Mouse (Mus musculus) embryo, embryonic 10.5 days (tissue): ENCODE results near the gene Osbpl2.

Experiments used
- DNase-seq: peaks from one replicate; pipeline ENCODE4 v3.0.0-alpha.2; 2015; ENCODE audit warnings: low spot score

The Osbpl2 gene

DNA sequence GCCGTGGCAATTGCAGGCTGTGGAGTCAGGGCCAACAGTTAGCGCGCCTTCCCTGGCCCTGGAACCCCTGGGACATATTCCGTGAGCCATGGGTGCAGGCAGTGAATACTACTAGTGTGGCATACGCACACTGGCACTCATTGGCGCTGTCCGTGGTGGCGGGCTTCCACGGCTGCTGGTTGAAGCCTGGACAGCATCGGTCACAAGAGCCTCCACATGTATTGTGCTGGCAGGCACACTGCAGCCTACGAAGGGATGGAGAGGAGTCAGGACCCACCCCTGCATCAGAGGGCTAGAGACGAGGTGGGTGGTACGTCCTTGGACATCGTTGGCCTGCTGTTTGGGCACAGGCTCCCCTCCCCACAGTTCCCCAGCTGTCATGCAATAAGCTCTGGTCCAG, 83.2 kb downstream of the Osbpl2 start:
- DNase-seq: no peak

DNA sequence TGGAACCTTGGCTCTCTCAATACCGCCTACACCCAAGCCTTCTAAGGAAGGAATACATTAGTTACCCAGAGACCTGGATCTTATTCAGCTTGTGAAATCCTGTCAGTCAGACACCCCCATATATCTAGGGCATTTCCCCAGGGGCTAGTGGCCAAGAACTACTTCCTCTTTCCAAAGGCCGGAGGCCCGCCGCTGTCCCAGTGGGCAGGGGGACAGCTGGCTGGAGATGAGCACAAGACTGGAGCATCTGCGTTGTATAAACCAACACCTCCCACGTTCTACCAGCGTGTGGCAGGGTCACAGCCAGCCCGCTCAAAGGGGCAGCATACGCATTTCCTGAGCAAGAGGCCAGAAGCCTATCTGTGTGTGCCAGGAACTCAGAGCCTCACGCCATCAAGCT, 83.7 kb downstream of the Osbpl2 start:
- DNase-seq: no peak

DNA sequence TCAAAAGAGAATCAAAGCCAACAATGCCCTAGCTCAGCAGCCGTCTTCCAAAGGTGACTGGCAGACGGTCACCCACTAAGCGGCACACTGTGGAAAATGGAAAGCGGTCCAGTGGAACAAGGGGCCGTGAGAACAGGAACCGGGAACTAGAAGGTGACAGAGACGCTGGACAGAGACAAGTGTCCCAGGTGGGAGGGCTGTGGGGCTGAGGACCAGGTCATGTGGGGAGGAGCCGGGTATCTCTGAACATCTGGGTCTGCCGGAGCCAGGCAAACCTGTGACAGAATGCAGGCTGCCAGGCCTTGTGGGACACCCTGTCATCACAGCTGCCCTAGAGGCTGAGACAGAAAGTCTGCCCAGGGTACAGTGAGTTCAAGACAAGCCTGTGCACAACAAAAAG, 85.4 kb downstream of the Osbpl2 start:
- no peak for DNase-seq

DNA sequence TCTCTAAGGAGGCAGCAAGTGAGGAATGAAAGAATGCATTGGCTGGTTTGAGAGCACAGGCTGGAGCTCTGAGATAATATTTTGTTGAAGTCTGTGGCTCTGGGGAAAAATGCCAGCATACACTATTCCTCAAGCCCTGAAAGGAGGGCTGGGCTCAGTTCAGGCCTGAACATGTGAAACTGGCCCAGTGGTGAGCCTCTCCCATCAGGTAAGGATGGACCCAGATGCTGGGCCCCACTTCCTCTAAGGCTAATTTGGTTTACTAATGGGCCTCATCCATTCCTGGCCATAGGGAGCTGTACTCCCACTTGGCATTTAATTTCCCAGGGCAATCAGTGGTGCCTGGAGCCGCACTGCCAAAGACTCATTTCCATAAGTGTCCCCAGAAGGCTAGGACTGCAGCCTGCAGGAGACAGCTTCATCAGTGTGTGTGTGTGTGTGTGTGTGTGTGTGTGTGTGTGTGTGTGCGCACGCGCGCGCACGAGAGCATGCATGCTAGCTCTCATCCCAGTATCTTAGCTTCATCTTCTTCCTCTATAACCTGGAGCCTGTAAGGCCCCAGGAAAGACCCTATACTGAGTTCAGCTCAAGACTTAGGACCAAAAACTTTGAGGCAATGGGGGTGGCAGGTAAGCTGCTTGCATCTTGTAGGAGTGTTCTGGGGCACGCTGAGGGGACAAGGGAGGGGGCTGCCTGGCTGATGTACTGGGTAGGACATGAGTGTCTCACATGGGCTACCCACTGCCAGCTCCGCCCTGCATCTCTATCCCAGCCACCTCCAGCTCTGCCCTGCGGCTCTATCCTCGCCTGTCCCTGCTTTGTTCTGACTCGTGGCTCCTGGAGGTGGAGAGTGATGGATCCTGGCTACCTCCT, 86.2 kb downstream of the Osbpl2 start:
- DNase-seq: no peak

GRCm38 (mm10) chr2:180205956-180206280, 86.8 kb downstream of the Osbpl2 start:
- no peak for DNase-seq

GRCm38 (mm10) chr2:180207840-180208239, 88.7 kb downstream of the Osbpl2 start:
- peak; percentile 80 for DNase-seq

DNA sequence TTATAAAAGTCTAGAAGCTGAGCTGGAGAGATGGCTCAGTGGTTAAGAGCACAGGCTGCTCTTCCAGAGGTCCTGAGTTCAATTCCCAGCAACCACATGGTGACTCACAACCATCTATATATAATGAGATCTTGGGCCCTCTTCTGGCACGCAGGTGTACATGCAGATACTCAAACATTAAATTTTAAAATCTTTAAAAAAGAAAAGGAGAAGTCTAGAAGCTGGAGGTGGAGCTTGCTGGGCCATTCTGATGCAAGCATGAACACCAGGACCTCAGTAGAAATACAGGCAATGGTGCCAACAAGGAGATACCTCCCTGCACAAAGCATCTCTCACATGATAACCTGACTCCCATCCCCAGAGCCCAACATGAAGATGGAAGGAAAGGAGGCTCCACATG, 89.9 kb downstream of the Osbpl2 start:
- DNase-seq: no peak

GRCm38 (mm10) chr2:180212255-180212654, 93.1 kb downstream of the Osbpl2 start:
- DNase-seq: no peak
